ENCODE assay signal across 8 mouse cellular contexts in the genomic region with DNA sequence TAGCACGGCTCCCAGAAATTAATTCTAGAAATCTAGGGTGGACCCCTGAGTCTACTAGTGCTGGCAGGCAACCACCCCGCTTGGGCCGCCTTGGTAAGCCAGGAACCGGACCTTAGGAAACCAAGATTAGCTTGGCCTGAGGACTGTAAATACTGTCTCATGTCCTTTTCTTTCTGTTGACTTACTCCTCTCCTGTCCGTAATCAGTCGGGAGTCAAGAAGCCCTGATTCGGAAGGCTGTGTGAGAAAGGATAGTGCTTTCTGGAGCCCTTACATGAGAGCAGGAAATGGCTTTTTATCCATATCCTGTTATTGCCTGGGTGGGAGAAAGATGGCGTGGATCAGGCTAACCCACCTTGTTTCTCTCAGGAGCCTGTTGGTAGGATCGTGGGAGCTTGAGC. TPM values are rescaled to one million over a fixed set of nuclear protein-coding genes. Genes with fewer than 3 reads are reported as not detected.
DNase-seq lines count a peak whose midpoint lies in the region; ATAC-seq and TF ChIP-seq lines count a peak whose summit lies in the region.

No protein-coding gene starts in this region.

- no peaks in the 10 kb centered on the region for H3K9me3 ChIP-seq in embryonic facial prominence, embryonic 14.5 days (ENCODE audit: control insufficient read depth, low read length)
- no peaks in the 10 kb centered on the region for H3K9me3 ChIP-seq in hindbrain, embryonic 12.5 days (replicated peaks)
- no peaks in the 10 kb centered on the region for H3K9me3 ChIP-seq in liver, embryonic 15.5 days (replicated peaks)
- no peaks in the 10 kb centered on the region for H3K9me3 ChIP-seq in stomach, embryonic 16.5 days (replicated peaks; ENCODE audit: control insufficient read depth, low read length)

- peak overlapping the region; percentile 95 for H3K9ac ChIP-seq in embryonic facial prominence, embryonic 14.5 days (ENCODE audit: low read depth, low read length)
- H3K9ac ChIP-seq in hindbrain, embryonic 12.5 days, result peak overlapping the region; percentile 83
- H3K9ac ChIP-seq in liver, embryonic 15.5 days, result peak overlapping the region; percentile 94
- H3K9ac ChIP-seq in stomach, embryonic 16.5 days (ENCODE audit: low read length), result peak overlapping the region; percentile 97

- H3K4me2 ChIP-seq in embryonic facial prominence, embryonic 14.5 days (ENCODE audit: low read depth, low read length), result peak overlapping the region; percentile 88
- H3K4me2 ChIP-seq in hindbrain, embryonic 12.5 days (replicated peaks), result peak overlapping the region; percentile 89
- peak overlapping the region; percentile 77 for H3K4me2 ChIP-seq in liver, embryonic 15.5 days
- peak overlapping the region; percentile 86 for H3K4me2 ChIP-seq in stomach, embryonic 16.5 days (ENCODE audit: low read depth, low read length)

- no peak overlapping the region for H3K27ac ChIP-seq in thymus, adult 2 months (ENCODE audit: control insufficient read depth, insufficient read depth, low read length)
- H3K27ac ChIP-seq in embryonic facial prominence, embryonic 14.5 days (replicated peaks; ENCODE audit: low read depth, low read length), result peak overlapping the region; percentile 98
- peak overlapping the region; percentile 93 for H3K27ac ChIP-seq in hindbrain, embryonic 12.5 days
- H3K27ac ChIP-seq in liver, embryonic 15.5 days (replicated peaks), result peak overlapping the region; percentile 99
- peak overlapping the region; percentile 98 for H3K27ac ChIP-seq in stomach, embryonic 16.5 days (ENCODE audit: low read length)

- TF ChIP-seq CTCF in thymus, adult 2 months (IDR thresholded peaks at IDR 0.05; ENCODE audit: borderline replicate concordance, control insufficient read depth, extremely low read depth, insufficient read depth, low read length, poor library complexity), result no peak

- peak overlapping the region; percentile 43 for H3K4me3 ChIP-seq in thymus, adult 2 months (ENCODE audit: control insufficient read depth, insufficient read depth, low read length)
- H3K4me3 ChIP-seq in embryonic facial prominence, embryonic 14.5 days (ENCODE audit: low read depth, low read length), result peak overlapping the region; percentile 85
- peak overlapping the region; percentile 60 for H3K4me3 ChIP-seq in hindbrain, embryonic 12.5 days
- H3K4me3 ChIP-seq in liver, embryonic 15.5 days (replicated peaks), result peak overlapping the region; percentile 84
- H3K4me3 ChIP-seq in stomach, embryonic 16.5 days (replicated peaks; ENCODE audit: low read length), result peak overlapping the region; percentile 82

- WGBS in thymus, adult 2 months, result 4% methylated on average over 9 of the region's 9 CpGs
- WGBS in embryonic facial prominence, embryonic 14.5 days, result 11% methylated on average over 9 of the region's 9 CpGs
- 31% methylated on average over 9 of the region's 9 CpGs for WGBS in hindbrain, embryonic 12.5 days
- 2% methylated on average over 9 of the region's 9 CpGs for WGBS in liver, embryonic 15.5 days (ENCODE audit: insufficient replicate concordance)
- 5% methylated on average over 9 of the region's 9 CpGs for WGBS in stomach, embryonic 16.5 days

- DNase-seq in thymus, adult 2 months, result no peak
- no peak for DNase-seq in thymus, postnatal 14 days
- DNase-seq in embryonic facial prominence, embryonic 14.5 days (ENCODE audit: low spot score), result no peak
- DNase-seq in right cerebral cortex, adult 18-20 months, result no peak
- DNase-seq in urinary bladder, adult 2 months (ENCODE audit: low spot score), result no peak

- ATAC-seq in embryonic facial prominence, embryonic 14.5 days (ENCODE audit: low read depth), result no peak
- no peak for ATAC-seq in hindbrain, embryonic 12.5 days (ENCODE audit: low FRiP score)
- ATAC-seq in liver, embryonic 15.5 days (ENCODE audit: insufficient read depth), result no peak
- ATAC-seq in stomach, embryonic 16.5 days (ENCODE audit: insufficient read depth, low FRiP score), result no peak

- H3K36me3 ChIP-seq in thymus, adult 2 months (ENCODE audit: control insufficient read depth, insufficient read depth, low read length), result no peaks in the 10 kb centered on the region
- H3K36me3 ChIP-seq in embryonic facial prominence, embryonic 14.5 days (ENCODE audit: control insufficient read depth, insufficient read depth, low read length), result peaks cover 10% of the 10 kb centered on the region
- peaks cover 11% of the 10 kb centered on the region; the same call in 1 of the 2 replicates for H3K36me3 ChIP-seq in hindbrain, embryonic 12.5 days
- H3K36me3 ChIP-seq in liver, embryonic 15.5 days (replicated peaks), result peaks cover 36% of the 10 kb centered on the region
- H3K36me3 ChIP-seq in stomach, embryonic 16.5 days (ENCODE audit: control insufficient read depth, insufficient read depth, low read length), result 0 out of 2 replicates have a peak, but pooled peaks cover 3% of the 10 kb centered on the region

- TF ChIP-seq POLR2A in thymus, adult 2 months (IDR thresholded peaks at IDR 0.05; ENCODE audit: control insufficient read depth, extremely low read depth, insufficient read depth, low read length, poor library complexity), result no peak

- peaks cover 19% of the 10 kb centered on the region for H3K4me1 ChIP-seq in thymus, adult 2 months (replicated peaks; ENCODE audit: control insufficient read depth, insufficient read depth, low read length)
- peaks cover 18% of the 10 kb centered on the region for H3K4me1 ChIP-seq in embryonic facial prominence, embryonic 14.5 days (ENCODE audit: control insufficient read depth, insufficient read depth, low read length)
- H3K4me1 ChIP-seq in hindbrain, embryonic 12.5 days, result peaks cover 19% of the 10 kb centered on the region
- peaks cover 34% of the 10 kb centered on the region for H3K4me1 ChIP-seq in liver, embryonic 15.5 days (replicated peaks)
- peaks cover 20% of the 10 kb centered on the region for H3K4me1 ChIP-seq in stomach, embryonic 16.5 days (ENCODE audit: control insufficient read depth, insufficient read depth, low read length)

- H3K27me3 ChIP-seq in thymus, adult 2 months (ENCODE audit: control insufficient read depth, insufficient read depth, low read length), result no peaks in the 10 kb centered on the region
- no peaks in the 10 kb centered on the region for H3K27me3 ChIP-seq in embryonic facial prominence, embryonic 14.5 days (replicated peaks; ENCODE audit: control insufficient read depth, insufficient read depth, low read length)
- H3K27me3 ChIP-seq in hindbrain, embryonic 12.5 days, result no peaks in the 10 kb centered on the region
- H3K27me3 ChIP-seq in liver, embryonic 15.5 days, result no peaks in the 10 kb centered on the region
- no peaks in the 10 kb centered on the region for H3K27me3 ChIP-seq in stomach, embryonic 16.5 days (ENCODE audit: control insufficient read depth, insufficient read depth, low read length)

RNA-seq across cellular contexts. Expression of a gene that starts 1.5 kb away (rescaled TPM):
- polyA plus RNA-seq in thymus, adult 2 months (2012; rRNA removed), result 60.8 and 80.1 TPM in 2 replicates
- polyA plus RNA-seq in embryonic facial prominence, embryonic 14.5 days (2014; fragmentation: Nextera tagmentation; extraction: Ambion mirVana), result 79.0 and 90.7 TPM in 2 replicates
- 120 and 122 TPM in 2 replicates for polyA plus RNA-seq in hindbrain, embryonic 12.5 days (2016; fragmentation: Nextera tagmentation; extraction: Ambion mirVana)
- 74.6 and 80.9 TPM in 2 replicates for polyA plus RNA-seq in liver, embryonic 15.5 days (2015; fragmentation: Nextera tagmentation; extraction: Ambion mirVana)
- 77.2 and 78.3 TPM in 2 replicates for polyA plus RNA-seq in stomach, embryonic 16.5 days (2015; fragmentation: Nextera tagmentation; extraction: Ambion mirVana)
- 37.8 and 41.6 TPM in 2 replicates for polyA plus RNA-seq in urinary bladder, adult 2 months (2012; rRNA removed)

RNA-seq across cellular contexts. Expression of a gene that starts 9.6 kb away (rescaled TPM):
- polyA plus RNA-seq in thymus, adult 2 months (2012; rRNA removed), result 0.29 and 0.65 TPM in 2 replicates
- not detected in 2 replicates for polyA plus RNA-seq in embryonic facial prominence, embryonic 14.5 days (2014; fragmentation: Nextera tagmentation; extraction: Ambion mirVana)
- polyA plus RNA-seq in hindbrain, embryonic 12.5 days (2016; fragmentation: Nextera tagmentation; extraction: Ambion mirVana), result not detected in 2 replicates
- polyA plus RNA-seq in liver, embryonic 15.5 days (2015; fragmentation: Nextera tagmentation; extraction: Ambion mirVana), result 0.25 and 0.26 TPM in 2 replicates
- 0.21 TPM in 1 of 2 replicates, not detected in the other for polyA plus RNA-seq in stomach, embryonic 16.5 days (2015; fragmentation: Nextera tagmentation; extraction: Ambion mirVana)
- not detected in 2 replicates for polyA plus RNA-seq in urinary bladder, adult 2 months (2012; rRNA removed)

RNA-seq across cellular contexts. Expression of a gene that starts 38.1 kb away (rescaled TPM):
- polyA plus RNA-seq in thymus, adult 2 months (2012; rRNA removed), result 5.3 and 6.8 TPM in 2 replicates
- polyA plus RNA-seq in embryonic facial prominence, embryonic 14.5 days (2014; fragmentation: Nextera tagmentation; extraction: Ambion mirVana), result 0.08 and 0.47 TPM in 2 replicates
- 0.10 and 0.13 TPM in 2 replicates for polyA plus RNA-seq in hindbrain, embryonic 12.5 days (2016; fragmentation: Nextera tagmentation; extraction: Ambion mirVana)
- 0.07 and 0.08 TPM in 2 replicates for polyA plus RNA-seq in liver, embryonic 15.5 days (2015; fragmentation: Nextera tagmentation; extraction: Ambion mirVana)
- polyA plus RNA-seq in stomach, embryonic 16.5 days (2015; fragmentation: Nextera tagmentation; extraction: Ambion mirVana), result 0.25 and 0.31 TPM in 2 replicates
- 0.14 and 0.29 TPM in 2 replicates for polyA plus RNA-seq in urinary bladder, adult 2 months (2012; rRNA removed)

RNA-seq across cellular contexts. Expression of a gene that starts 54.5 kb away (rescaled TPM):
- 196 TPM in 2 replicates for polyA plus RNA-seq in thymus, adult 2 months (2012; rRNA removed)
- polyA plus RNA-seq in embryonic facial prominence, embryonic 14.5 days (2014; fragmentation: Nextera tagmentation; extraction: Ambion mirVana), result 87.0 and 88.7 TPM in 2 replicates
- polyA plus RNA-seq in hindbrain, embryonic 12.5 days (2016; fragmentation: Nextera tagmentation; extraction: Ambion mirVana), result 150 and 152 TPM in 2 replicates
- polyA plus RNA-seq in liver, embryonic 15.5 days (2015; fragmentation: Nextera tagmentation; extraction: Ambion mirVana), result 41.7 and 46.7 TPM in 2 replicates
- polyA plus RNA-seq in stomach, embryonic 16.5 days (2015; fragmentation: Nextera tagmentation; extraction: Ambion mirVana), result 118 and 120 TPM in 2 replicates
- 81.3 and 97.5 TPM in 2 replicates for polyA plus RNA-seq in urinary bladder, adult 2 months (2012; rRNA removed)
